Mouse (Mus musculus) spleen, adult 10 weeks (tissue): ENCODE data around the gene Hcst. TPM values are rescaled to one million over a fixed set of nuclear protein-coding genes. Genes with fewer than 3 reads are reported as not detected.

ENCODE experiments used
- polyA plus RNA-seq: library from polyadenylated mRNA; stranded (reverse); fragments of 350-450 nt; fragmentation: Illumina TruSeq; extraction: RNeasy Lipid Tissue Mini Kit (QIAGEN cat#74804); gene quantifications from one replicate; pipeline ENCODE4 v1.2.3, GENCODE M21; 2015; ENCODE audit warnings: low replicate concordance; ENCODE audit not compliant: insufficient read depth

Gene Hcst
- polyA plus RNA-seq, result 34.7 TPM

GRCm38 (mm10) chr7:30419561-30420499 is at the start of gene Hcst:
Gene Hcst, minus strand, starts transcription at chr7:30419854.

GRCm38 (mm10) chr7:30457629-30458330 is 38.1 kb upstream of the Hcst start, which contains the start of the genes Kirrel2 and Nphs1:
Gene Kirrel2, minus strand, starts transcription at chr7:30457690.
Gene Nphs1, plus strand, starts transcription at chr7:30458315.

GRCm38 (mm10) chr7:30444971-30445751 is 25.5 kb upstream of the Hcst start, which contains the start of gene Aplp1:
Gene Aplp1, minus strand, starts transcription at chr7:30445535.

GRCm38 (mm10) chr7:30421175-30421889 is 1.7 kb upstream of the Hcst start, which contains the start of gene Nfkbid:
Gene Nfkbid, plus strand, starts transcription at chr7:30421732.

GRCm38 (mm10) chr7:30413596-30413995 is 6.1 kb downstream of the Hcst start, which contains the start of gene Tyrobp:
Gene Tyrobp, plus strand, starts transcription at chr7:30413760.

Other genes with a start within 250 kb of the Hcst start
- gene Cox7a1, start 235.7 kb downstream of the Hcst start, polyA plus RNA-seq, result not detected
- gene Capns1, start 221.0 kb downstream of the Hcst start, polyA plus RNA-seq, result 236 TPM
- gene Polr2i, start 187.9 kb downstream of the Hcst start, polyA plus RNA-seq, result 7.5 TPM
- gene Tbcb, start 187.6 kb downstream of the Hcst start, polyA plus RNA-seq, result 39.6 TPM
- gene Ovol3, start 184.1 kb downstream of the Hcst start, polyA plus RNA-seq, result not detected
- gene Thap8, start 139.8 kb downstream of the Hcst start, polyA plus RNA-seq, result 0.23 TPM
- gene Wdr62, start 139.4 kb downstream of the Hcst start, polyA plus RNA-seq, result 3.9 TPM
- 15.0 TPM for gene Clip3, start 128.1 kb downstream of the Hcst start, polyA plus RNA-seq
- 25.9 TPM for gene Alkbh6, start 111.1 kb downstream of the Hcst start, polyA plus RNA-seq
- gene Syne4, start 105.0 kb downstream of the Hcst start, polyA plus RNA-seq, result 3.6 TPM
- 1.0 TPM for gene E130208F15Rik, start 98.1 kb downstream of the Hcst start, polyA plus RNA-seq
- gene Sdhaf1, start 96.0 kb downstream of the Hcst start, polyA plus RNA-seq, result 12.5 TPM
- 0.40 TPM for gene Lrfn3, start 57.1 kb downstream of the Hcst start, polyA plus RNA-seq
- 399 TPM for gene Tyrobp, start 6.1 kb downstream of the Hcst start, polyA plus RNA-seq
- gene Nfkbid, start 1.9 kb upstream of the Hcst start, polyA plus RNA-seq, result 36.4 TPM
- 0.81 TPM for gene Aplp1, start 25.7 kb upstream of the Hcst start, polyA plus RNA-seq
- gene Kirrel2, start 37.8 kb upstream of the Hcst start, polyA plus RNA-seq, result not detected
- 0.26 TPM for gene Nphs1, start 38.5 kb upstream of the Hcst start, polyA plus RNA-seq
- gene Prodh2, start 73.8 kb upstream of the Hcst start, polyA plus RNA-seq, result not detected
- gene Arhgap33, start 115.2 kb upstream of the Hcst start, polyA plus RNA-seq, result 2.3 TPM
- gene Hspb6, start 132.3 kb upstream of the Hcst start, polyA plus RNA-seq, result 6.5 TPM
- 6.0 TPM for gene Proser3, start 132.4 kb upstream of the Hcst start, polyA plus RNA-seq
- 50.0 TPM for gene Lin37, start 140.0 kb upstream of the Hcst start, polyA plus RNA-seq
- gene U2af1l4, start 143.4 kb upstream of the Hcst start, polyA plus RNA-seq, result 48.4 TPM
- gene Gm49396, start 143.5 kb upstream of the Hcst start, polyA plus RNA-seq, result 21.5 TPM
- gene Psenen, start 143.8 kb upstream of the Hcst start, polyA plus RNA-seq, result 134 TPM
- gene Igflr1, start 145.6 kb upstream of the Hcst start, polyA plus RNA-seq, result not detected
- 45.0 TPM for gene Kmt2b, start 168.9 kb upstream of the Hcst start, polyA plus RNA-seq
- 2.5 TPM for gene Zbtb32, start 179.1 kb upstream of the Hcst start, polyA plus RNA-seq
- 0.22 TPM for gene Upk1a, start 193.0 kb upstream of the Hcst start, polyA plus RNA-seq
- gene Cox6b1, start 206.3 kb upstream of the Hcst start, polyA plus RNA-seq, result 519 TPM
- not detected for gene Etv2, start 216.0 kb upstream of the Hcst start, polyA plus RNA-seq
- 12.1 TPM for gene Rbm42, start 230.5 kb upstream of the Hcst start, polyA plus RNA-seq
- gene Haus5, start 245.1 kb upstream of the Hcst start, polyA plus RNA-seq, result 27.1 TPM